Comparison of ENCODE assay signal across 8 mouse cellular contexts in the genomic region with DNA sequence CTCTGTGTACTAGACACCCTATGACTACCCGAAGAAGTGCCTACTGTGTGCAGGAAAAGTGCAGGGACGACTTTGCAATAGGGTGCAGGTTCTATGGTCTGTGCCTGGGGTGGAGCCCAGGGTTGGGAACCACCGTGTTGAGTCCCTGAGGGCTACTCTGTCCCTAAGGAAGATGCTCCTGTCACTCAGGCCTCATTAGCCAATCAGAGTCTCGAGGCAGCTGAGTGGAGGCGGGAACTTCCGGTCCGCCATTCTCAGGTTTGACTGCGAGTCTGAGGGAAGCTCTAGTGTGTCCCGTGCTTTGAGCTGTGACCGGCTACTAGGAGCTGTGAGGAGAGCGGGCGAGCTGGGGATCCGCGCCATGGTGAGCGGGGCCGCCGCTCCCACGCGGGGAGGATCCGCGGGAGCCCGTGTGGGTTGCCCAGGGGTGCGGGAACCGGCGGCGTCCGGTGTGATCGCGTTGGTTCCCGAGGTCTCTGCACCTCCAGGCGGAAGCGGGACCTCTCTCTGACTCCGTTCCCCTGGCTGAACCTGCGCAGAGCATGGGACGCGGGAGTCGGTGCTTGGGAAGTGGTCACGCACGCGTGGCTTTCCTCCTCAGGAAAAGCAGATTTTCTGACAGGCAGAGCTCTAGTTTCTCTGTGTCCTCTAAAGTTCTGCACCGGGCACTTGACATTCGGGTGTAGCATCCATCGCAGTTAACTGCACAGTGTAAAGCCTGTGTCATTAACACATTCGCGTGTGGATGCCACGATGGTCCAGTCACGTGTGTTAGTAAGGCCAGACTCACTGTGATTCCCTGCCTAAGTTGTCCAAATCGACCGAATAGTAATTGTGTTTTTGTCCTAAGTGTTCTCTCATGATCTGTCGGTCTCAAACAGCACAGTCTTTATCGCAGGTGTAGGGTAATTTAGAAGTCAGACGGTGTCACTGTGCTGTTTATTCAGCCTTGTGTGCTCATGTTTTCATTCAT. TPM values are rescaled to one million over a fixed set of nuclear protein-coding genes. Genes with fewer than 3 reads are reported as not detected.
DNase-seq lines count a peak whose midpoint lies in the region; ATAC-seq lines count a peak whose summit lies in the region.
"Not testable (repeated sequence)": the region's sequence is repeated elsewhere in the genome, so short reads cannot be mapped to it uniquely, and the experiment has no call there.

TSS of gene Gm10778 (plus strand) at position 257 of the 973 bp plus-strand sequence.

- H3K4me1 ChIP-seq in embryonic facial prominence, embryonic 12.5 days; midbrain, embryonic 12.5 days: not testable (repeated sequence)
- H3K4me1 ChIP-seq in limb, embryonic 10.5 days: peaks cover 11% of the 10 kb centered on the region

- H3K9me3 ChIP-seq in embryonic facial prominence, embryonic 12.5 days; limb, embryonic 10.5 days (replicated peaks): not testable (repeated sequence)
- peaks cover 14% of the 10 kb centered on the region; the same call in 1 of the 2 replicates for H3K9me3 ChIP-seq in midbrain, embryonic 12.5 days

- ATAC-seq in embryonic facial prominence, embryonic 12.5 days (ENCODE audit: insufficient number of reproducible peaks, insufficient read depth, low FRiP score, low TSS enrichment): peak; percentile 88
- ATAC-seq in midbrain, embryonic 12.5 days (ENCODE audit: low FRiP score, low read depth): peak; percentile 97

- peak within 1 kb of the TSS; percentile 56 for H3K4me3 ChIP-seq in embryonic facial prominence, embryonic 12.5 days
- H3K4me3 ChIP-seq in limb, embryonic 10.5 days: peak within 1 kb of the TSS; percentile 62
- H3K4me3 ChIP-seq in midbrain, embryonic 12.5 days: peak within 1 kb of the TSS; percentile 59

- peak; percentile 93 for DNase-seq in 3T3-L1 (ENCODE audit: low read depth, low spot score)
- peak; percentile 86 to 89 for DNase-seq in adrenal gland, postnatal 36 days
- DNase-seq in heart, adult 18-20 months: peak; percentile 91 to 95
- DNase-seq in kidney, adult 18-20 months: peak; percentile 90
- DNase-seq in limb, embryonic 10.5 days (ENCODE audit: low spot score): peak; percentile 92
- peak; percentile 82 for DNase-seq in skeletal muscle tissue, adult 2 months (ENCODE audit: low read depth, low spot score)

- H3K36me3 ChIP-seq in embryonic facial prominence, embryonic 12.5 days: not testable (repeated sequence)
- peaks cover 32% of the 10 kb centered on the region for H3K36me3 ChIP-seq in limb, embryonic 10.5 days
- peaks cover 23% of the 10 kb centered on the region for H3K36me3 ChIP-seq in midbrain, embryonic 12.5 days

- peak within 1 kb of the TSS; percentile 67 for H3K9ac ChIP-seq in embryonic facial prominence, embryonic 12.5 days
- H3K9ac ChIP-seq in midbrain, embryonic 12.5 days (replicated peaks): peak within 1 kb of the TSS; percentile 67

- peak within 1 kb of the TSS; percentile 81 for H3K27ac ChIP-seq in embryonic facial prominence, embryonic 12.5 days
- H3K27ac ChIP-seq in limb, embryonic 10.5 days: peak within 1 kb of the TSS; percentile 86
- H3K27ac ChIP-seq in midbrain, embryonic 12.5 days (replicated peaks): peak within 1 kb of the TSS; percentile 81

- not testable (repeated sequence) for H3K27me3 ChIP-seq in embryonic facial prominence, embryonic 12.5 days; limb, embryonic 10.5 days (ENCODE audit: low read depth, poor library complexity, severe bottlenecking); midbrain, embryonic 12.5 days

- 4% methylated on average over 34 of the region's 52 CpGs for WGBS in embryonic facial prominence, embryonic 12.5 days
- 5% methylated on average over 30 of the region's 52 CpGs for WGBS in limb, embryonic 10.5 days
- 5% methylated on average over 31 of the region's 52 CpGs for WGBS in midbrain, embryonic 12.5 days

- H3K4me2 ChIP-seq in embryonic facial prominence, embryonic 12.5 days (replicated peaks): peak within 1 kb of the TSS; percentile 54
- H3K4me2 ChIP-seq in midbrain, embryonic 12.5 days (replicated peaks): peak within 1 kb of the TSS; percentile 63

RNA-seq across cellular contexts. Expression of gene Gm10778, which starts in this region (rescaled TPM):
- 1 to 10 TPM; 2.7 to 3.5 TPM for total RNA-seq in adrenal gland, postnatal 36 days (2021)
- polyA plus RNA-seq in embryonic facial prominence, embryonic 12.5 days (2016; fragmentation: Nextera tagmentation; extraction: Ambion mirVana): 6.1 and 6.3 TPM in 2 replicates
- total RNA-seq in heart, adult 18-20 months (2021): 1 to 10 TPM; 1.9 to 2.0 TPM
- 4.2 and 5.1 TPM in 2 replicates for polyA plus RNA-seq in limb, embryonic 10.5 days (2016; fragmentation: Nextera tagmentation; extraction: Ambion mirVana)
- polyA plus RNA-seq in midbrain, embryonic 12.5 days (2016; fragmentation: Nextera tagmentation; extraction: Ambion mirVana): 4.8 and 5.1 TPM in 2 replicates

Comparison
In these comparisons a context has a peak if more than half of its experiments do, and no peak if none do; other contexts are left out.
1. Peak in every context shown above with its lines: DNase-seq, ATAC-seq, H3K4me3 ChIP-seq and H3K27ac ChIP-seq.